Mouse (Mus musculus) heart, adult 2 months (tissue): ENCODE measurements around the gene Mmp8. TPM values are rescaled to one million over a fixed set of nuclear protein-coding genes. Genes with fewer than 3 reads are reported as not detected.

Experiments used
- DNase-seq, 2 experiments: peaks; one replicate each; pipeline ENCODE4 v3.0.0; 2021
- H3K27ac ChIP-seq: fragments of 200-600 bp; 2 replicates; pipeline ENCODE4 v1.8.1; 2022
- H3K27me3 ChIP-seq: fragments of 200-500 bp; 2 replicates; pipeline ENCODE4 v1.6.1; 2012; ENCODE audit warnings: mild to moderate bottlenecking, low read length, inconsistent platforms, mixed read lengths; ENCODE audit not compliant: control insufficient read depth, insufficient read depth
- H3K36me3 ChIP-seq: fragments of 200-500 bp; 2 replicates; pipeline ENCODE4 v1.6.1; 2012; ENCODE audit warnings: low read length, inconsistent platforms; ENCODE audit not compliant: control insufficient read depth, insufficient read depth
- H3K4me1 ChIP-seq: fragments of 200-500 bp; 2 replicates; pipeline ENCODE4 v1.6.1; 2011; ENCODE audit warnings: low read length; ENCODE audit not compliant: control insufficient read depth, insufficient read depth
- H3K4me3 ChIP-seq: fragments of 200-600 bp; 2 replicates; pipeline ENCODE4 v1.8.1; 2022
- H3K79me2 ChIP-seq: fragments of 200-500 bp; replicated peaks from 2 replicates; pipeline ENCODE4 v1.6.1; 2012; ENCODE audit warnings: mild to moderate bottlenecking, inconsistent platforms, low read length, moderate library complexity, mixed read lengths; ENCODE audit not compliant: control insufficient read depth, insufficient read depth
- H3K9ac ChIP-seq: fragments of 200-500 bp; 2 replicates; pipeline ENCODE4 v1.6.1; 2012; ENCODE audit warnings: low read depth, mild to moderate bottlenecking, control low read depth, inconsistent platforms, low read length, mixed read lengths
- CTCF ChIP-seq: fragments of 200-600 bp; IDR thresholded peaks from 2 replicates; pipeline ENCODE4 v1.8.1; 2022; ENCODE audit warnings: antibody characterized with exemption, mild to moderate bottlenecking, moderate library complexity
- EP300 ChIP-seq: fragments of 200-500 bp; IDR thresholded peaks from 2 replicates; pipeline ENCODE4 v1.6.1; 2011; ENCODE audit warnings: low read depth, low read length, control low read depth; ENCODE audit not compliant: insufficient read depth
- POLR2A ChIP-seq: fragments of 200-500 bp; IDR thresholded peaks from 2 replicates; pipeline ENCODE4 v1.6.1; 2011; ENCODE audit warnings: mild to moderate bottlenecking, low read depth, low read length, control low read depth; ENCODE audit not compliant: insufficient read depth
- WGBS: fragments of 180-500 bp; shearing (Covaris S2); methylation state at CpG from one replicate; pipeline ENCODE4 v1.1.7; 2018; 5-methylcytosine and 5-hydroxymethylcytosine counted together
- intact Hi-C: fragments of 180-260 bp; cut with DNase I; formaldehyde crosslinking; loops from one replicate; pipeline ENCODE4 v1.15.1; 2025
- polyA plus RNA-seq: library from polyadenylated mRNA; depleted of rRNA; stranded (reverse); fragments of >200 nt; gene quantifications from 2 replicates; pipeline ENCODE4 v1.2.3, GENCODE M21; 2012
- total RNA-seq, 2 experiments: library from RNA; stranded (reverse); gene quantifications; 2 replicates each; pipeline ENCODE4 v1.2.3; 2021

The Mmp8 gene
- total and polyA plus RNA-seq, 3 experiments, result 0.09 to 0.23 (median 0.16) TPM

DNA sequence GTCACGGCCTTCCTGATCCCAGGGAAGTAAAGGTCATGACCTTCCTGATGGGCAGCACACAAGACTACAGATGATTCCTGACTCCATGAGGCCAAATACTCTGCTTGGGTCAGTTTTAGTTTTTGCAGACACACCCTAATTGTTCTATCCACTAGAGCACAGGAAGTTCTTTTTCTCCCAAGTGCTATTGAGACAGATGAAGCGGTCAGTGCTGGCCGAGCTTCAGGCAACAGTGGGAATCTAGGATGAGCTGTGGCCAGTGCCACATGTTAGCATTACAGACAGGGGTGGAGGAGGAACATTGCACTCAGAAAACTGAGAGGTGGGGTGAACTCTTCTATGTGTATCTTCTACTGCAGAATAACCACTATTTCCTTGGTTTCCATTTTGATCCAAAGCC is 17.3 kb downstream of the Mmp8 start:
- no peak overlapping the region for H3K27ac ChIP-seq
- peak in 1 of 2 experiments; percentile 27 for DNase-seq

DNA sequence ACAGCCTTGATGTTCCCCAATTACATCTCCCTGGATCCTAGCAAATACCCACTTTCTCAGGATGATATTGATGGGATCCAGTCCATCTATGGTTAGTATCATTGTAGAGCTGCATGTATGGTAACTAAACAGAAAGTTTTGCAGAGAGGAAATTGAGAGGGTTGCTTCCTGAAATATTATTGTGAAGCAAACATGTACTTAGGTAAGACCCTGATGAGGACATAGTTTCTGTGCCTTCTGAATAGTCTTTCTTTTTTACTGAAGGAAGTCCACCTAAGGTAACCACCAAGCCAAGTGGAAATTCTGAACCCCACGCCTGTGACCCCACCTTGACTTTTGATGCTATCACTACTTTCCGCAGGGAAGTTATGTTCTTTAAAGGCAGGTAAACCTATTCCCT is 19.1 kb downstream of the Mmp8 start:
- WGBS, result 77% methylated on average over 2 of the region's 2 CpGs
- TF ChIP-seq CTCF (no peak), POLR2A (no peak), EP300 (no peak)
- Histone ChIP-seq H3K4me3 (no peak overlapping the region), H3K79me2 (no peaks in the 10 kb centered on the region), H3K27ac (no peak overlapping the region), H3K4me1 (peaks cover 2% of the 10 kb centered on the region; the same call in 1 of the 2 replicates), H3K27me3 (no peaks in the 10 kb centered on the region), H3K9ac (no peak overlapping the region), H3K36me3 (no peaks in the 10 kb centered on the region)
- intact Hi-C loops, result no loop called here
- DNase-seq, result no peak

More for the DNA sequence above, 17.3 kb downstream of the Mmp8 start:
- WGBS, result 56% methylated on average over 3 of the region's 3 CpGs
- TF ChIP-seq CTCF (no peak), EP300 (no peak), POLR2A (no peak)
- Histone ChIP-seq H3K79me2 (no peaks in the 10 kb centered on the region), H3K36me3 (no peaks in the 10 kb centered on the region), H3K4me1 (peaks cover 4% of the 10 kb centered on the region; the same call in 1 of the 2 replicates), H3K27me3 (no peaks in the 10 kb centered on the region), H3K4me3 (no peak overlapping the region), H3K9ac (no peak overlapping the region)
- intact Hi-C loops, result no loop called here

DNA sequence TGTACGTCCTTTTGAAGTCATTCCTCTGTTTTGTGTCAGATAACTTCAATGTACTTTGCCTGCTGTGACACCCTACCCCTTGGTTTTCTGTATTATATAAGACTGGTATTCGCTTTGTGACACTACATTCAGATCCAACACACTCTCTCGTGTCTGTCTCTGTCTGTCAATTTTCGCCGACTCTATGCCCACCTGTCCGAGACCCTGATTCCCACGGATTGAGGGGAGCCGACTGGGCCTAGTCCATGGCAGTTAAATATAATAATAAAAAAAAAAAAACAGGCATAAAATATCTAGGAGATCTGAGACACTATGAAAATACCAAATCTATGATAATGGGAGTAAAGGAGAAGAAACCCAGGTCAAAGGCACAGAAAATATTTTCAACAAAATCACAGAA is 31.8 kb downstream of the Mmp8 start:
- no peak overlapping the region for H3K9ac ChIP-seq
- intact Hi-C loops, result loop anchor here (10.0 kb wide), 1 partner anchor 535 kb away; no protein-coding TSS in a partner anchor
- no peaks in the 10 kb centered on the region for H3K79me2 ChIP-seq
- no peaks in the 10 kb centered on the region for H3K27me3 ChIP-seq
- DNase-seq, result no peak
- 64% methylated on average over 8 of the region's 8 CpGs for WGBS
- TF ChIP-seq EP300 (no peak), POLR2A (no peak), CTCF (no peak)
- H3K4me1 ChIP-seq, result peaks cover 2% of the 10 kb centered on the region
- H3K4me3 ChIP-seq, result no peak overlapping the region
- H3K36me3 ChIP-seq, result no peaks in the 10 kb centered on the region
- H3K27ac ChIP-seq, result no peak overlapping the region

DNA sequence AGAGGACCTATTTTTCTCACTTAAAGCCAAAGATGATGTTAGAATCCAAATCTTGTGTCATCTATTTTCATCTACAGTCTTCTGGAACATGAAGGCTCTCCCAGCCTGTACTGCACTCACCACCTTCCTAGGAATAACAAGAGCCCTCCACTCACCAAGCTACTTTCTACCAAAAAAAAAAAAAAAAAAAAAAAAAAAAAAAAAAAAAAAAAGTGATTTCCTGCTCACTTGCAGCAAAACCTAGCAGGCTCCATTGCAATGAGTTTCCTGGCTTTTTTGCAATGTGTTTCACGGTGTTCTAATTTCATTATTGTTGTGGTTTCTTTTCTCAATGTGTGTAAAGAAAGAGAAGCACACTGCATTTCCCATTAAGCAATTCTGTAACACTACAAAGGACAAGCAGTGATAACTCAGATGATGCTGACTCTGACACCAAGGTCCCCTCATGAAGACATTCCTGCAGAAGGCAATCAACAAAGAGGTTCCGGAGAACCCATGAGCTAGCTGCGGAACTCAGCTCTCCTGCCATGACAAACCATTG is 35.1 kb downstream of the Mmp8 start:
- H3K4me3 ChIP-seq, result no peak overlapping the region
- H3K9ac ChIP-seq, result no peak overlapping the region
- 84% methylated on average over 3 of the region's 3 CpGs for WGBS
- no peaks in the 10 kb centered on the region for H3K27me3 ChIP-seq
- no peak overlapping the region for H3K27ac ChIP-seq
- intact Hi-C loops, result loop anchor here (10.0 kb wide), 1 partner anchor 539 kb away; no protein-coding TSS in a partner anchor
- TF ChIP-seq EP300 (no peak), CTCF (no peak), POLR2A (no peak)
- no peaks in the 10 kb centered on the region for H3K36me3 ChIP-seq
- no peaks in the 10 kb centered on the region for H3K79me2 ChIP-seq
- peaks cover 3% of the 10 kb centered on the region for H3K4me1 ChIP-seq
- DNase-seq, result no peak

DNA sequence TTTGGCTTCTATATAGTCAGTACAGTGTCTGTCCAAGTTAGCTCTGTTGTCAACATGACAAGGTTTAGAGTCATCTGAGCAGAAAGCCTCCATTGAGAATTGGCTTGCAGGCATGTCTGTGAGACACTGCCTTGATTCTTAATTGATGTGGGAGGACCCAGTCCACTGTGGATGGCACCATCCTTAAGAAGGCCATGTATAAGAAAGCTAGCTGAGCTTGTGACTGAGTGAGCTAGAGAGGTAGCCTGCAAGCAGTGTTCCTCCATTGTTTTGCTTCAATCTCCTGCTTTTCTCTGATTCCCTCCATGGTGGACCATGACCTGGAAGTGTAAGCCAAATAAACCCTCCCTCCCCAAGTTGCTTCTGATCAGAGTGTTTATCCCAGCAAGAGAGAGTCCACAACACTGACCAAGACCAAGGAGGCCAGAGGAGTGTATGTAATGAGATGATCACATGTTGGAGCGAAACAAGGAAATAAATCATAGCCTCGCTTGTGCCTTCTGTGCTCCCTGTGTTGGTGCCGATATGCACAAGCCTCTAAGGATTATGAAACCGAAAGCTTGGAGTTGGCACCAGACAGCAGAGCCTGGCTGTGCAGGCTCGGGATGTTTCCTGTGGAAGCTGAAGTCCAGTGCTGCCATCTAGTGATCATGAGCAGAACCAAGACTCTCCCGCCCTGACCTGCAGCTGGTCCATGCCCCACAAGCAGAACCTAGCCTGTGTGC is 36.7 kb downstream of the Mmp8 start:
- H3K4me3 ChIP-seq, result peak overlapping the region; percentile 61
- 2% methylated on average over 6 of the region's 6 CpGs for WGBS
- DNase-seq, result peak; percentile 76 to 86

More for the DNA sequence above, 36.7 kb downstream of the Mmp8 start:
- Histone ChIP-seq H3K27me3 (no peaks in the 10 kb centered on the region), H3K79me2 (no peaks in the 10 kb centered on the region), H3K27ac (peak overlapping the region; percentile 75), H3K9ac (peak overlapping the region; percentile 77), H3K36me3 (no peaks in the 10 kb centered on the region), H3K4me1 (peaks cover 3% of the 10 kb centered on the region)
- intact Hi-C loops, result loop anchor here (1.0 to 10.0 kb wide), 3 partner anchors 41 to 540 kb away; no protein-coding TSS in a partner anchor
- peak; percentile 90 for TF ChIP-seq EP300
- peak; percentile 96 for TF ChIP-seq CTCF
- TF ChIP-seq POLR2A, result peak; percentile 66; the same call in 1 of the 2 replicates
